8 mouse cellular contexts compared by ENCODE assay signal in the genomic region with DNA sequence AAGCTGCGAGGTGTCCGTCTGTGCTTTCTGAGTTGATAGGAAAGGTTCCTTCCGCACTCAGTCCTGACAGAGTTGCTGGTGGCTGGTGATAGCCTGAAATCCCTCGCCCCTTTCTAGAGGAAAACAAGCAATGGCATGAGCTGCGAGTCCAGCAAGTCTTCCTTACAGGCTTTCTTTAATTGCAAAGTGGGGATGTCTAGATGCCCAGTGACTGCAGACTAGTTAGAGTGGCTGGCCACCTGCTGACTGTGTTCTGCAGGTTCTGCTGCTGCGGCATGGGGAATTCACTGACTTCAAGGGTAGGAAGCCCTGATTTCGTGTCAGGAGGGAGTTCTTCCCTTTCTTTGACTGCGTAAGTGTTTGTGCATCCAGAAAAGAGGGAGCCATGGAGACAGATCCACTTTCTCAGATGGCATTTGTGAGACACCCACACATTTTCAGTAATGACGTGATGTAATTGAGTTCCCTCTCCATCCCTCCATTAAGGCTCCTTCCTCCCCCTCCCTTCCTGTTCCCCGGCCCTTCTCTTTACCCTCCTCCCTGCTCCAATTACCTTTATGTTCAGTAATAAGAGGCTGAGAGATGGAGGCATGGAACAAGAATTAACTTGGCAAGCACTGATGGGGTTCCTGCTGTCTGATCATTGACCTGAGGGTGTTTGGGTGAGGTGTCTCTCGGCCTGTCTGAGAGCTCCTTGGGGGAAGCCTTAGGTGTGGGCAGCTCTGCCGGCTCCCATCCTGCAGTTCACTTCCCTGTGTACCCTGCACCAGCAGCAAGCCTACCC. TPM values are rescaled to one million over a fixed set of nuclear protein-coding genes. Genes with fewer than 3 reads are reported as not detected.
DNase-seq lines count a peak whose midpoint lies in the region; ATAC-seq lines count a peak whose summit lies in the region.

No protein-coding gene starts in this region.

- H3K4me1 ChIP-seq in neural tube, embryonic 13.5 days (replicated peaks) = no peaks in the 10 kb centered on the region
- no peaks in the 10 kb centered on the region for H3K4me1 ChIP-seq in stomach, embryonic 16.5 days (ENCODE audit: control insufficient read depth, insufficient read depth, low read length)

- WGBS in neural tube, embryonic 13.5 days = 72% methylated on average over 12 of the region's 12 CpGs
- 75% methylated on average over 12 of the region's 12 CpGs for WGBS in stomach, embryonic 16.5 days

- H3K36me3 ChIP-seq in neural tube, embryonic 13.5 days = peaks cover 51% of the 10 kb centered on the region
- 0 out of 2 replicates have a peak, but pooled peaks cover 5% of the 10 kb centered on the region for H3K36me3 ChIP-seq in stomach, embryonic 16.5 days (ENCODE audit: control insufficient read depth, insufficient read depth, low read length)

- no peak overlapping the region for H3K4me3 ChIP-seq in neural tube, embryonic 13.5 days
- H3K4me3 ChIP-seq in stomach, embryonic 16.5 days (replicated peaks; ENCODE audit: low read length) = no peak overlapping the region

- H3K9ac ChIP-seq in neural tube, embryonic 13.5 days = peak overlapping the region; percentile 8; the same call in 1 of the 2 replicates
- H3K9ac ChIP-seq in stomach, embryonic 16.5 days (ENCODE audit: low read length) = no peak overlapping the region

- H3K27ac ChIP-seq in neural tube, embryonic 13.5 days (replicated peaks) = peak overlapping the region; percentile 52
- peak overlapping the region; percentile 49; the same call in 1 of the 2 replicates for H3K27ac ChIP-seq in stomach, embryonic 16.5 days (ENCODE audit: low read length)

- no peak overlapping the region for H3K4me2 ChIP-seq in neural tube, embryonic 13.5 days
- no peak overlapping the region for H3K4me2 ChIP-seq in stomach, embryonic 16.5 days (ENCODE audit: low read depth, low read length)

- no peaks in the 10 kb centered on the region for H3K9me3 ChIP-seq in neural tube, embryonic 13.5 days
- no peaks in the 10 kb centered on the region for H3K9me3 ChIP-seq in stomach, embryonic 16.5 days (replicated peaks; ENCODE audit: control insufficient read depth, low read length)

- no peaks in the 10 kb centered on the region for H3K27me3 ChIP-seq in neural tube, embryonic 13.5 days
- H3K27me3 ChIP-seq in stomach, embryonic 16.5 days (ENCODE audit: control insufficient read depth, insufficient read depth, low read length) = no peaks in the 10 kb centered on the region

- peak; percentile 62 for DNase-seq in cerebellum, adult 9-10 months
- no peak for DNase-seq in cerebellum, adult 11-12 months
- no peak for DNase-seq in neural tube, embryonic 10.5 days (ENCODE audit: extremely low spot score, low spot score)
- DNase-seq in left cerebral cortex, adult 18-20 months (ENCODE audit: low spot score in 2 of 2) = peak; percentile 25 to 48
- DNase-seq in spleen, postnatal 4 days (ENCODE audit: low spot score in 2 of 2) = no peak
- no peak for DNase-seq in spleen, adult 18-20 months

- no peak for ATAC-seq in neural tube, embryonic 13.5 days (ENCODE audit: low read depth)
- ATAC-seq in stomach, embryonic 16.5 days (ENCODE audit: insufficient read depth, low FRiP score) = no peak

RNA-seq across cellular contexts. Expression of gene Apopt1, which starts 12.5 kb away (rescaled TPM):
- 52.0 and 59.1 TPM in 2 replicates for polyA plus RNA-seq in neural tube, embryonic 13.5 days (2015; fragmentation: Nextera tagmentation; extraction: Ambion mirVana)
- total RNA-seq in left cerebral cortex, adult 18-20 months (2021) = 10 to 100 TPM; 36.6 to 39.1 TPM
- polyA plus RNA-seq in stomach, embryonic 16.5 days (2015; fragmentation: Nextera tagmentation; extraction: Ambion mirVana) = 43.0 and 47.0 TPM in 2 replicates

RNA-seq across cellular contexts. Expression of gene Bag5, which starts 12.5 kb away (rescaled TPM):
- polyA plus RNA-seq in neural tube, embryonic 13.5 days (2015; fragmentation: Nextera tagmentation; extraction: Ambion mirVana) = 57.6 and 66.2 TPM in 2 replicates
- 10 to 100 TPM; 61.7 to 62.1 TPM for total RNA-seq in left cerebral cortex, adult 18-20 months (2021)
- 49.3 and 51.6 TPM in 2 replicates for polyA plus RNA-seq in stomach, embryonic 16.5 days (2015; fragmentation: Nextera tagmentation; extraction: Ambion mirVana)

RNA-seq across cellular contexts. Expression of gene Klc1, which starts 33.1 kb away (rescaled TPM):
- polyA plus RNA-seq in neural tube, embryonic 13.5 days (2015; fragmentation: Nextera tagmentation; extraction: Ambion mirVana) = 593 and 603 TPM in 2 replicates
- 100 to 1,000 TPM; 794 to 814 TPM for total RNA-seq in left cerebral cortex, adult 18-20 months (2021)
- 90.8 and 96.1 TPM in 2 replicates for polyA plus RNA-seq in stomach, embryonic 16.5 days (2015; fragmentation: Nextera tagmentation; extraction: Ambion mirVana)

RNA-seq across cellular contexts. Expression of gene Trmt61a, which starts 47.6 kb away (rescaled TPM):
- polyA plus RNA-seq in neural tube, embryonic 13.5 days (2015; fragmentation: Nextera tagmentation; extraction: Ambion mirVana) = 7.2 and 8.5 TPM in 2 replicates
- total RNA-seq in left cerebral cortex, adult 18-20 months (2021) = 10 to 100 TPM; 15.5 to 21.0 TPM
- polyA plus RNA-seq in stomach, embryonic 16.5 days (2015; fragmentation: Nextera tagmentation; extraction: Ambion mirVana) = 9.7 and 10.4 TPM in 2 replicates

RNA-seq across cellular contexts. Expression of gene Ckb, which starts 53.4 kb away (rescaled TPM):
- polyA plus RNA-seq in neural tube, embryonic 13.5 days (2015; fragmentation: Nextera tagmentation; extraction: Ambion mirVana) = 1,774 and 1,823 TPM in 2 replicates
- 1,000 to 10,000 TPM; 1,960 to 1,962 TPM for total RNA-seq in left cerebral cortex, adult 18-20 months (2021)
- 698 and 764 TPM in 2 replicates for polyA plus RNA-seq in stomach, embryonic 16.5 days (2015; fragmentation: Nextera tagmentation; extraction: Ambion mirVana)

Comparison
In these comparisons a context has a peak if more than half of its experiments do, and no peak if none do; other contexts are left out.
1. DNase-seq: peak in cerebellum, adult 9-10 months (single experiment) and left cerebral cortex, adult 18-20 months (2 of 2); none in cerebellum, adult 11-12 months (single experiment), neural tube, embryonic 10.5 days (single experiment), spleen, postnatal 4 days (0 of 2) and spleen, adult 18-20 months (0 of 2).